Mouse (Mus musculus): ENCODE measurements at regions not wholly inside any gene's neighbourhood (a gene's known extent, or its start where the extent isn't known, plus 50 kb on each side); places are given as distances from the start of the nearest gene placed in this dataset.

DNA sequence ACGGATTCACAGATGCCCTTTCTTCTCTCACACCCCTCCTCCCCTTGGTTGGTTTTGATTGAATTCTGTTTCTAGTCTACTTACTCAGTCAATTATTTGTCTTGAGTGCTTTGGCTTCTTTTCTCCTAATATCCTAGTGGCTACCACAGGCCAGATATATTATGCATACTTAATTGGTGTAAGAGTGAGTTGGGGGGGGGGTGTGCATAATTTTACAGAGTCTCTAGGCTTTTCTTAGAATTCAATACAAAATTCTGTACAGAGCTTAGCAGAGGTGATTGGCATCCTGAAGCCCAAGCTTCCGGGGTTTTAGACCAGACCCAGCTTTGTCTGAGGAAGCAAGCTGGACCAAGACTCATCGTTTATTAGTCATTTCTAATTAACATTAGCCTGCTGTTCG lies 76.7 kb upstream of the Atxn1 start:
- TF ChIP-seq CTCF (IDR thresholded peaks at IDR 0.05; ENCODE audit: insufficient read depth, low read depth, low read length) (no peak), POLR2A (IDR thresholded peaks at IDR 0.05; ENCODE audit: insufficient read depth, low read depth, low read length) (no peak)
